ENCODE assay signal across 8 mouse cellular contexts in genomic region chr7:127255008-127255407, GRCm38 (mm10). TPM values are rescaled to one million over a fixed set of nuclear protein-coding genes. Genes with fewer than 3 reads are reported as not detected.
DNase-seq lines count a peak whose midpoint lies in the region; ATAC-seq lines count a peak whose summit lies in the region.

No protein-coding gene starts in this region.

- peak overlapping the region; percentile 87 for H3K4me2 ChIP-seq in liver, embryonic 11.5 days
- peak overlapping the region; percentile 95 for H3K4me2 ChIP-seq in embryonic facial prominence, embryonic 15.5 days (replicated peaks)
- H3K4me2 ChIP-seq in neural tube, embryonic 14.5 days (ENCODE audit: low read depth, low read length): peak overlapping the region; percentile 81

- H3K36me3 ChIP-seq in liver, embryonic 11.5 days (ENCODE audit: control insufficient read depth, insufficient read depth, low read length): peaks cover 13% of the 10 kb centered on the region
- H3K36me3 ChIP-seq in embryonic facial prominence, embryonic 15.5 days: peaks cover 16% of the 10 kb centered on the region; the same call in 1 of the 2 replicates
- H3K36me3 ChIP-seq in limb, embryonic 10.5 days: peaks cover 68% of the 10 kb centered on the region
- H3K36me3 ChIP-seq in neural tube, embryonic 14.5 days (ENCODE audit: control insufficient read depth, insufficient read depth, low read length): no peaks in the 10 kb centered on the region

- peak overlapping the region; percentile 75 for H3K9ac ChIP-seq in liver, embryonic 11.5 days (ENCODE audit: low read depth, low read length)
- peak overlapping the region; percentile 68; the same call in 1 of the 2 replicates for H3K9ac ChIP-seq in embryonic facial prominence, embryonic 15.5 days
- peak overlapping the region; percentile 67 for H3K9ac ChIP-seq in neural tube, embryonic 14.5 days (replicated peaks; ENCODE audit: low read depth, low read length)

- H3K27ac ChIP-seq in liver, embryonic 11.5 days (ENCODE audit: low read depth, low read length): peak overlapping the region; percentile 88
- peak overlapping the region; percentile 91 for H3K27ac ChIP-seq in embryonic facial prominence, embryonic 15.5 days (replicated peaks)
- H3K27ac ChIP-seq in limb, embryonic 10.5 days: peak overlapping the region; percentile 91
- peak overlapping the region; percentile 87 for H3K27ac ChIP-seq in neural tube, embryonic 14.5 days (ENCODE audit: low read depth, low read length)

- ATAC-seq in liver, embryonic 11.5 days (replicated peaks; ENCODE audit: low FRiP score): no peak
- ATAC-seq in embryonic facial prominence, embryonic 15.5 days (ENCODE audit: insufficient number of reproducible peaks, low FRiP score, low TSS enrichment, low read depth): no peak
- no peak for ATAC-seq in neural tube, embryonic 14.5 days (ENCODE audit: low read depth)

- WGBS in liver, embryonic 11.5 days: 18% methylated on average over 4 of the region's 4 CpGs
- WGBS in embryonic facial prominence, embryonic 15.5 days: 27% methylated on average over 4 of the region's 4 CpGs
- 23% methylated on average over 4 of the region's 4 CpGs for WGBS in limb, embryonic 10.5 days
- WGBS in neural tube, embryonic 14.5 days: 20% methylated on average over 4 of the region's 4 CpGs

- peaks cover 37% of the 10 kb centered on the region for H3K4me1 ChIP-seq in liver, embryonic 11.5 days (replicated peaks; ENCODE audit: control insufficient read depth, insufficient read depth, low read length)
- peaks cover 29% of the 10 kb centered on the region for H3K4me1 ChIP-seq in embryonic facial prominence, embryonic 15.5 days
- peaks cover 31% of the 10 kb centered on the region for H3K4me1 ChIP-seq in limb, embryonic 10.5 days
- peaks cover 14% of the 10 kb centered on the region; the same call in 1 of the 2 replicates for H3K4me1 ChIP-seq in neural tube, embryonic 14.5 days (ENCODE audit: control insufficient read depth, insufficient read depth, low read length)

- no peaks in the 10 kb centered on the region for H3K27me3 ChIP-seq in liver, embryonic 11.5 days (replicated peaks; ENCODE audit: control insufficient read depth, insufficient read depth, low read length)
- H3K27me3 ChIP-seq in embryonic facial prominence, embryonic 15.5 days: no peaks in the 10 kb centered on the region
- no peaks in the 10 kb centered on the region for H3K27me3 ChIP-seq in limb, embryonic 10.5 days (ENCODE audit: low read depth, poor library complexity, severe bottlenecking)
- H3K27me3 ChIP-seq in neural tube, embryonic 14.5 days (ENCODE audit: control insufficient read depth, insufficient read depth, low read length): no peaks in the 10 kb centered on the region

- no peak for DNase-seq in liver, embryonic 11.5 days (ENCODE audit: low spot score)
- DNase-seq in liver: no peak
- no peak for DNase-seq in limb, embryonic 10.5 days (ENCODE audit: low spot score)
- DNase-seq in ovary, postnatal 10 days (ENCODE audit: low spot score): no peak
- DNase-seq in layer of hippocampus, adult 8-10 months (ENCODE audit: low spot score in 2 of 2): no peak
- DNase-seq in urinary bladder, postnatal 10 days (ENCODE audit: low spot score): no peak

- H3K4me3 ChIP-seq in liver, embryonic 11.5 days (ENCODE audit: low read depth, low read length): peak overlapping the region; percentile 49
- peak overlapping the region; percentile 62 for H3K4me3 ChIP-seq in embryonic facial prominence, embryonic 15.5 days (replicated peaks)
- H3K4me3 ChIP-seq in limb, embryonic 10.5 days: peak overlapping the region; percentile 64
- peak overlapping the region; percentile 53 for H3K4me3 ChIP-seq in neural tube, embryonic 14.5 days (ENCODE audit: low read depth, low read length)

- H3K9me3 ChIP-seq in liver, embryonic 11.5 days (ENCODE audit: control insufficient read depth, low read length): no peaks in the 10 kb centered on the region
- no peaks in the 10 kb centered on the region for H3K9me3 ChIP-seq in embryonic facial prominence, embryonic 15.5 days (replicated peaks)
- no peaks in the 10 kb centered on the region for H3K9me3 ChIP-seq in limb, embryonic 10.5 days (replicated peaks)
- H3K9me3 ChIP-seq in neural tube, embryonic 14.5 days (ENCODE audit: control insufficient read depth, low read length): no peaks in the 10 kb centered on the region

RNA-seq across cellular contexts. Expression of gene Dctpp1, which starts 5.5 kb away (rescaled TPM):
- polyA plus RNA-seq in liver, embryonic 11.5 days (2014; fragmentation: Nextera tagmentation; extraction: Ambion mirVana): 266 and 275 TPM in 2 replicates
- 141 and 142 TPM in 2 replicates for polyA plus RNA-seq in embryonic facial prominence, embryonic 15.5 days (2015; fragmentation: Nextera tagmentation; extraction: Ambion mirVana)
- 340 and 453 TPM in 2 replicates for polyA plus RNA-seq in limb, embryonic 10.5 days (2016; fragmentation: Nextera tagmentation; extraction: Ambion mirVana)
- 109 and 138 TPM in 2 replicates for polyA plus RNA-seq in neural tube, embryonic 14.5 days (2014; fragmentation: Nextera tagmentation; extraction: Ambion mirVana)
- 10 to 100 TPM; 16.8 to 21.7 (median 19.5) TPM for total RNA-seq in layer of hippocampus, adult 8-10 months (2022)

RNA-seq across cellular contexts. Expression of gene Zfp771, which starts 10.9 kb away (rescaled TPM):
- 45.9 and 47.3 TPM in 2 replicates for polyA plus RNA-seq in liver, embryonic 11.5 days (2014; fragmentation: Nextera tagmentation; extraction: Ambion mirVana)
- polyA plus RNA-seq in embryonic facial prominence, embryonic 15.5 days (2015; fragmentation: Nextera tagmentation; extraction: Ambion mirVana): 73.7 and 77.5 TPM in 2 replicates
- 70.6 and 73.6 TPM in 2 replicates for polyA plus RNA-seq in limb, embryonic 10.5 days (2016; fragmentation: Nextera tagmentation; extraction: Ambion mirVana)
- 68.1 and 68.8 TPM in 2 replicates for polyA plus RNA-seq in neural tube, embryonic 14.5 days (2014; fragmentation: Nextera tagmentation; extraction: Ambion mirVana)
- 10 to 100 TPM; 51.6 to 62.9 (median 58.3) TPM for total RNA-seq in layer of hippocampus, adult 8-10 months (2022)

RNA-seq across cellular contexts. Expression of gene Sephs2, which starts 18.8 kb away (rescaled TPM):
- 178 and 203 TPM in 2 replicates for polyA plus RNA-seq in liver, embryonic 11.5 days (2014; fragmentation: Nextera tagmentation; extraction: Ambion mirVana)
- polyA plus RNA-seq in embryonic facial prominence, embryonic 15.5 days (2015; fragmentation: Nextera tagmentation; extraction: Ambion mirVana): 53.7 and 58.5 TPM in 2 replicates
- polyA plus RNA-seq in limb, embryonic 10.5 days (2016; fragmentation: Nextera tagmentation; extraction: Ambion mirVana): 89.7 and 93.9 TPM in 2 replicates
- 77.7 and 78.9 TPM in 2 replicates for polyA plus RNA-seq in neural tube, embryonic 14.5 days (2014; fragmentation: Nextera tagmentation; extraction: Ambion mirVana)
- 10 to 100 TPM; 36.9 to 43.1 (median 40.0) TPM for total RNA-seq in layer of hippocampus, adult 8-10 months (2022)

RNA-seq across cellular contexts. Expression of gene Sept1, which starts 22.1 kb away (rescaled TPM):
- polyA plus RNA-seq in liver, embryonic 11.5 days (2014; fragmentation: Nextera tagmentation; extraction: Ambion mirVana): 14.9 and 17.5 TPM in 2 replicates
- 22.4 and 23.9 TPM in 2 replicates for polyA plus RNA-seq in embryonic facial prominence, embryonic 15.5 days (2015; fragmentation: Nextera tagmentation; extraction: Ambion mirVana)
- 27.0 and 29.9 TPM in 2 replicates for polyA plus RNA-seq in limb, embryonic 10.5 days (2016; fragmentation: Nextera tagmentation; extraction: Ambion mirVana)
- 7.2 and 9.1 TPM in 2 replicates for polyA plus RNA-seq in neural tube, embryonic 14.5 days (2014; fragmentation: Nextera tagmentation; extraction: Ambion mirVana)
- total RNA-seq in layer of hippocampus, adult 8-10 months (2022): 1 to 10 TPM; 2.4 to 7.9 (median 7.0) TPM

RNA-seq across cellular contexts. Expression of gene Zfp553, which starts 22.1 kb away (rescaled TPM):
- polyA plus RNA-seq in liver, embryonic 11.5 days (2014; fragmentation: Nextera tagmentation; extraction: Ambion mirVana): 17.2 TPM in 2 replicates
- polyA plus RNA-seq in embryonic facial prominence, embryonic 15.5 days (2015; fragmentation: Nextera tagmentation; extraction: Ambion mirVana): 41.3 and 42.5 TPM in 2 replicates
- polyA plus RNA-seq in limb, embryonic 10.5 days (2016; fragmentation: Nextera tagmentation; extraction: Ambion mirVana): 74.2 and 74.9 TPM in 2 replicates
- polyA plus RNA-seq in neural tube, embryonic 14.5 days (2014; fragmentation: Nextera tagmentation; extraction: Ambion mirVana): 21.5 and 24.0 TPM in 2 replicates
- total RNA-seq in layer of hippocampus, adult 8-10 months (2022): 10 to 100 TPM; 20.6 to 21.4 (median 20.9) TPM
